Mouse (Mus musculus): ENCODE results near the gene Vps13c. TPM values are rescaled to one million over a fixed set of nuclear protein-coding genes. Genes with fewer than 3 reads are reported as not detected.

Gene Vps13c
- polyA plus RNA-seq, 1 experiment from 2014 or later = 6.5 TPM

DNA sequence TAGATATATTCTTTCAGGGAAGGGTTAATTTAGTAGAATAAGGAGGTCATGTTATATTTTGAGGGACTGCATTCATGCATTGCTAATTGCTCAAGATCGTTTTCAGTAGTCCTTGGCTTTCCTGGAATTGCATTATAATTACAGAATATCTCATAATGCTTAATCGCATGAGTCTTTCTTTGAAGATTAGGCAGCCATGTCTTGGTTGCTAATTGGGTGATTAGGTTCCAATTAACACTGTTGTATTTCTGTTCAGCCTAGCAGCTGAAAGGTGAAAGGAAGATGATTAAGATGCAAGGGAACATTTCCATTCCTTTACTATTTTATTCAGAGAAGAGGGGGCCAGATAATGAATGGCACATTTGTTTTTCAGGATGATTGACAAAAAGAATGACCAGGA is 97.1 kb downstream of the Vps13c start:
- DNase-seq (no peak), ATAC-seq (ENCODE audit: low read depth) (no peak)
- H3K4me1 ChIP-seq (replicated peaks) = no peaks in the 10 kb centered on the region
- no peak overlapping the region for H3K27ac ChIP-seq
- no peak overlapping the region for H3K4me3 ChIP-seq (replicated peaks)
- WGBS (ENCODE audit: insufficient replicate concordance) = 77% methylated on average over 2 of the region's 2 CpGs
- peaks cover 84% of the 10 kb centered on the region for H3K36me3 ChIP-seq
- no peaks in the 10 kb centered on the region for H3K27me3 ChIP-seq
- H3K9me3 ChIP-seq (replicated peaks) = no peaks in the 10 kb centered on the region
- H3K9ac ChIP-seq = no peak overlapping the region
- no peak overlapping the region for H3K4me2 ChIP-seq

DNA sequence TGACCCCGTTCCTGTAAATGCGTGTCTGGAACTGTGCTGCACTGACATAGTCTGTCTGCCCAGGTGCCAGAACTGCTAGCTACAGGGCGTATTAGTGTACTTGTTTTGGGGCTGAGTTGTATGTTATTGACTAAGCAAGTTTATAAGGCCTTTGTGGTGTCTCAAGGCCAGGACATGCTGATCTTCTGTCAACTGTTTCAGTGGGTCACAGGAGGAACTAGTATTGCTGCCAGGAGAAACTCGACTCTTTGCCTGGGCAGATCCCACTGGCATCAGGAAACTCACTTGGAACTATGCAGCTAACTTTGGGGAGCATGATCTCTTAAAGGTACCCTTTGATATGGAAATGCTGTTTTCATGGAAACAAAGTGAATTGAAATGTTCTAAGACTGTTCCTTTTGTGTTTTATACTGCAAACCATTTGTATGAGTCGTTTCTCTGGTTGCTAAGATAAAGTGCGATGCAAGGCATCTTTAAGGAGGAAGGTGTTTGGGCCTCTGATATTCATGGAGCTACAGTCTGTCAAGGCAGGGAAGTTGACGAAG is 115.3 kb downstream of the Vps13c start:
- H3K4me2 ChIP-seq = no peak overlapping the region
- ATAC-seq (ENCODE audit: low read depth) (no peak), DNase-seq (no peak)
- H3K4me1 ChIP-seq (replicated peaks) = no peaks in the 10 kb centered on the region
- no peak overlapping the region for H3K9ac ChIP-seq
- peaks cover 90% of the 10 kb centered on the region for H3K36me3 ChIP-seq
- no peaks in the 10 kb centered on the region for H3K27me3 ChIP-seq
- H3K4me3 ChIP-seq (replicated peaks) = no peak overlapping the region
- no peak overlapping the region for H3K27ac ChIP-seq
- no peaks in the 10 kb centered on the region for H3K9me3 ChIP-seq (replicated peaks)
- 78% methylated on average over 7 of the region's 7 CpGs for WGBS (ENCODE audit: insufficient replicate concordance)

DNA sequence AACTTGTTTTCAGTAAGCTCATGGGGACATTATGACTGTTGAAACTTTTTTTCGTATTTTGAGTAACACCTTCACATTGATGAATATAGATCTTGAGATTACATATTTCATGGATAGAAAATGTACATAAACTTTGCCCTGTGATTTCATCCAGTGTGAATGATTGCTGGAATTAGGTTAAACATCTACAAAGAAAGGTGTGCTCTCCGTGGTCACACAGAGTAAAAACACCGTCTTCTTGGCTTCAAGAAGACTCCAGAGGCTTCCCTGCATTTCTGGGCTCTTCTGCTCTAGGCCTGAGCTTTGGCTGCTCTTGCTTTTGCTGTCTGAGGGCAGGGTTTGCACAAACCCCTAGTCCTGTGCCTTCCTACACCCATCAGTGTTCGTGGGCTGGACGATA is 121.8 kb downstream of the Vps13c start:
- Histone ChIP-seq H3K4me3 (replicated peaks) (no peak overlapping the region), H3K27ac (no peak overlapping the region), H3K9ac (no peak overlapping the region), H3K4me1 (replicated peaks) (no peaks in the 10 kb centered on the region), H3K36me3 (peaks cover 78% of the 10 kb centered on the region), H3K4me2 (no peak overlapping the region), H3K27me3 (no peaks in the 10 kb centered on the region), H3K9me3 (replicated peaks) (no peaks in the 10 kb centered on the region)
- 83% methylated on average over 5 of the region's 5 CpGs for WGBS (ENCODE audit: insufficient replicate concordance)
- no peak for ATAC-seq (ENCODE audit: low read depth)
- no peak for DNase-seq

DNA sequence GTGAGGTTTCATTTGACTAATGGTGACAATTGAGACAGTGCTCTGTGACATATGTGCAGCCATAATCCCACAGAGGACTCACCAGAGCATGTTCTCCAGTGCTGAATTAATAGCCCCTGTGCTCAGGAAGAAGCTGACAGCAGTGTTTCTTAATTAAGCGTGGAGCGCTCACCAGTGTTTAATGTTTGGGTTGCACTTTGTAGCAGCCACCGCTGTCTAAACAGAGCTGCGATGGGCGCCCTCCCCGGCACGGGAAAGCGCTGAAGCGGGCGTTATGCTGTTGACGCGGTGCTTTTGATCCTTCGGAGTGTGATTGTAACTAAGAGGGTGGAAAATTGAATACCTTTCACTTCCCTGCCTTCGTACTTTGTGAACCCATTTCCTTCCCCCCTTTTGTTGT is 125.7 kb downstream of the Vps13c start:
- Histone ChIP-seq H3K9me3 (replicated peaks) (no peaks in the 10 kb centered on the region), H3K27me3 (no peaks in the 10 kb centered on the region), H3K27ac (no peak overlapping the region), H3K9ac (no peak overlapping the region), H3K4me1 (replicated peaks) (no peaks in the 10 kb centered on the region), H3K36me3 (peaks cover 77% of the 10 kb centered on the region), H3K4me2 (no peak overlapping the region), H3K4me3 (replicated peaks) (no peak overlapping the region)
- DNase-seq (no peak), ATAC-seq (ENCODE audit: low read depth) (no peak)
- WGBS (ENCODE audit: insufficient replicate concordance) = 87% methylated on average over 14 of the region's 14 CpGs

DNA sequence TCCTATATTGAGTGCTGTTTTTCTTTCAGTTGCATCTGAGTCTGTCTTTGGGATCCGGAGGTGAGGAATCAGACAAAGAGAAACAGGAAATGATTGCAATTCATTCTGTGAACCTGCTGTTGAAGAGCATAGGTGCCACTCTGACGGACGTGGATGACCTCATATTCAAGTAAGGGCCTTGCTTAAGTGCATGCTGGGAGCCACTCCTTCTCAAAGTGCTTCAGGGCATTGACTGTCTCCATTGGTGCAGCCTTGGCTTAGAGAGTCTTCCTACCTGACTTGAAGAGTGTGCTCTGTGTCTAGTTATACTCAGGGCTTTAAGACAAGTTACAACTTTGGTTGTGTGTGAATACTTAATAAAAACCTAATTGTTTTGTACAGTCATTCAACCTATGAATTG is 126.8 kb downstream of the Vps13c start:
- 76% methylated on average over 3 of the region's 3 CpGs for WGBS (ENCODE audit: insufficient replicate concordance)
- H3K9me3 ChIP-seq (replicated peaks) = no peaks in the 10 kb centered on the region
- no peaks in the 10 kb centered on the region for H3K4me1 ChIP-seq (replicated peaks)
- no peak overlapping the region for H3K9ac ChIP-seq
- H3K27me3 ChIP-seq = no peaks in the 10 kb centered on the region
- peaks cover 77% of the 10 kb centered on the region for H3K36me3 ChIP-seq
- no peak overlapping the region for H3K27ac ChIP-seq
- no peak for DNase-seq
- ATAC-seq (ENCODE audit: low read depth) = no peak
- no peak overlapping the region for H3K4me3 ChIP-seq (replicated peaks)
- H3K4me2 ChIP-seq = no peak overlapping the region

DNA sequence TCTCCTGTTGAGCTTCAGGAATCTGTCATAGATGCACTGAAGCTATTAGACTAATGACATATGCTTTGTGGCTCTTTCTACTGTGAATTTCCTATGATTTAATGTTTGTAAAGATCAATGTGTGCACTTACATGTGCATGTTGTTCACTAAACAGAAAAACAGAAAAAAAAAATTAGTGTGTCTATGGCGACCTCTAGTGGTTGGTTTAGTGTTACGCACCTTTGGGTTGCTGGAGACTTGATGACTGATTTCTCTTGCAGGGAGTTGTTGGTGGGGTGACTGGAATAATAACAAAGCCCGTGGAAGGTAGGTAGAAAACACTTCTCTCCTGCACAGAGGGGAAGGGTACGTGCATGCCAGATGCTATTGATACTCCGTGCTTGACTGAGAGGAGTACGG is 133.3 kb downstream of the Vps13c start:
- ATAC-seq (ENCODE audit: low read depth) (no peak), DNase-seq (no peak)
- WGBS (ENCODE audit: insufficient replicate concordance) = 40% methylated on average over 6 of the region's 6 CpGs

DNA sequence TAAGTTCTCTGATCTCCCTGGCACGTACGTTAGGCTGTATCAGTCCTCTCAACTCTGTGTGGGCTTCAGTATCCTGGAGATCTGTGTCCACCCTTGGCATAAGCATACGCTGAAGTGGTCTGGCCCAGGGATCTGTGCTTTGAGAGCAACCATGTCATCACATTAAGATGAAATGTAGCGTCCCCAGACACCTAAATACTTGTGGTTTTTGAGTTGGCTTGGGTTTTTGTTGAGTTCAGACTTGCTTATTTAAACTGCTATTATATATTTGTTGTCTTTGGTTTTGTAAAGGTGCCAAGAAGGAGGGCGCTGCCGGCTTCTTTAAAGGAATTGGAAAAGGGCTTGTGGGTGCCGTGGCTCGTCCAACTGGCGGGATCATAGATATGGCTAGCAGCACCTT is 135.3 kb downstream of the Vps13c start:
- Histone ChIP-seq H3K4me1 (replicated peaks) (no peaks in the 10 kb centered on the region), H3K4me3 (replicated peaks) (no peak overlapping the region), H3K27ac (no peak overlapping the region), H3K27me3 (no peaks in the 10 kb centered on the region), H3K4me2 (no peak overlapping the region), H3K9ac (no peak overlapping the region), H3K9me3 (replicated peaks) (no peaks in the 10 kb centered on the region), H3K36me3 (peaks cover 45% of the 10 kb centered on the region)
- WGBS (ENCODE audit: insufficient replicate concordance) = 86% methylated on average over 9 of the region's 9 CpGs
- ATAC-seq (ENCODE audit: low read depth) (no peak), DNase-seq (no peak)

More for the DNA sequence above, 133.3 kb downstream of the Vps13c start:
- no peaks in the 10 kb centered on the region for H3K27me3 ChIP-seq
- no peak overlapping the region for H3K4me3 ChIP-seq (replicated peaks)
- no peaks in the 10 kb centered on the region for H3K4me1 ChIP-seq (replicated peaks)
- H3K9me3 ChIP-seq (replicated peaks) = no peaks in the 10 kb centered on the region
- no peak overlapping the region for H3K9ac ChIP-seq
- H3K27ac ChIP-seq = no peak overlapping the region
- H3K36me3 ChIP-seq = peaks cover 61% of the 10 kb centered on the region
- H3K4me2 ChIP-seq = no peak overlapping the region

DNA sequence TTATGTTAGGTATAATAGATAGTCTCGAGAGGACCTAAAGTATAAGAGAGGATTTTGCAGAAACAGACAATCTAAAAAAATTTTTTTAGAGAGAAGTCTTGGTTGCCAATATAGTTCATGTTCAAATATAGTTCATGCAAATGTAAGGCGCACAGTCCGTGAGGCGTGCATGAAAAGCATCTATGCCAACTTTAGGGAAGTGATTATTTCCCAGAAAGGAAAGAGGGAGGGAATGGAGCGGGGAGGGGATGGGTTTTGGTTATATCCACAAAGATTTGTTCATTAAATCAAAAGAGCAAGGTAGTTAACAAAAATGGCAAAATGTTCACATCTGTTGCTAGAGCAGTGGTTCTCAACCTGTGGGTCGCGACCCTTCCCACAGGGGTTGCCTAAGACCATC is 166.4 kb downstream of the Vps13c start:
- Histone ChIP-seq H3K9me3 (replicated peaks) (no peaks in the 10 kb centered on the region), H3K4me2 (no peak overlapping the region), H3K9ac (no peak overlapping the region), H3K27me3 (no peaks in the 10 kb centered on the region), H3K4me1 (replicated peaks) (no peaks in the 10 kb centered on the region), H3K4me3 (replicated peaks) (no peak overlapping the region), H3K27ac (no peak overlapping the region), H3K36me3 (no peaks in the 10 kb centered on the region)
- no peak for ATAC-seq (ENCODE audit: low read depth)
- WGBS (ENCODE audit: insufficient replicate concordance) = 74% methylated on average over 7 of the region's 7 CpGs
- DNase-seq = no peak

DNA sequence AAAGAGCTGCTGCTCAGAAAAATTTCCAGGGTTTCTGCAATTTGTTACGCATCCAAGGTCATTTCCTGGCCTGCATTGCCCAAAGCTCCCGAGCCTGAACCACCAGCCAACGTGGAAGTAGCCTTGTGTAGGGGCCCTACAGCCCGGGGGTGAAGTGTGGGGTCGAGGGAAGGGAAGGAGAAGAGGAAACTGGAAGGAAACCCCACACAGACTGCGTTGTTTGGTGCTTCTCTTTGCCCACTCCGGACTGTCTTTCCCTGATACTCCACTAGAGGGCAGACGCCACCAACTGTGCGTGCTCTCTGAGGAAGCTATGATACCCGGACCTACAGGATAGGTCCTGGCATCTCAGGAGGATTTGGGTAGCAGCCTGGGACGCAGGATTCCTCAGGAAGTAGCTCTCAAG is 174.8 kb downstream of the Vps13c start:
- Histone ChIP-seq H3K36me3 (no peaks in the 10 kb centered on the region), H3K27me3 (no peaks in the 10 kb centered on the region), H3K4me1 (replicated peaks) (no peaks in the 10 kb centered on the region), H3K9ac (no peak overlapping the region), H3K27ac (no peak overlapping the region), H3K9me3 (replicated peaks) (no peaks in the 10 kb centered on the region), H3K4me3 (replicated peaks) (no peak overlapping the region), H3K4me2 (no peak overlapping the region)
- ATAC-seq (ENCODE audit: low read depth) = no peak
- WGBS (ENCODE audit: insufficient replicate concordance) = 6% methylated on average over 11 of the region's 11 CpGs
- DNase-seq = peak; percentile 6

DNA sequence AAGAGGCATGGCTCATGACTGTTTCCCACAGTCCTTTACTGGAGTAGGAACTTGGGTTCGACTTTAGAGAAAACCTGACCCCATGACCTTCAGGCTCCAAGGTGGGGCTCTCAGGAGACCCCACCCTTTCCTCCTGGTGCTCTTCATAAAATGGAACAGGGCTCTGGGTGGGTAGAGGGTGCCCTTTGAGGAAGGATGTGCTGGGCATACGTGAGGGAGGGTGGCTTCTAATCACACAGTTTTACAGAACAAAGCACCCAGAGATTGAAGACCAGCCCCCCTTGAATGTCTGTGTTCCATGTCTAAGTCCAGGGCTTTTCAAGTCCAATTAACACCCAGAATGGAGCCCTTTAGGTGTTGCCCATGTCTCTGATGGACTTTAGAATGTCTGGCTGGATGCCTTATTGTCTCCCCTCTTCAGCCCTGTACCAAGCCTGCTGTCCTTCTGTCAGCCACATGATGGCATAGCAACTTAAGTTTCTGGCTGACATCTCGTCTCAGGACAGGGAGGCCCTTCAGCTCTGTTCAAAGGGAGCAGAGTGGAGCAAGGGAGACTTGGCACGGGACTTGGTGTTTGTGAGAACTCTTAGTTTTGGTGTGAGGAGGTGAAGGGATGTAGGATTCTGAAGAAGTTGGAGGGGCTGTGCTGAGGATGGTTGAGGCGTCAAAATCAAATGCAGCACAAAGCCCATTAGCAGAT is 176.2 kb downstream of the Vps13c start:
- WGBS (ENCODE audit: insufficient replicate concordance) = 42% methylated on average over 5 of the region's 5 CpGs
- Histone ChIP-seq H3K4me1 (replicated peaks) (no peaks in the 10 kb centered on the region), H3K4me3 (replicated peaks) (no peak overlapping the region), H3K27ac (no peak overlapping the region), H3K36me3 (no peaks in the 10 kb centered on the region), H3K4me2 (no peak overlapping the region), H3K9ac (no peak overlapping the region), H3K9me3 (replicated peaks) (no peaks in the 10 kb centered on the region), H3K27me3 (no peaks in the 10 kb centered on the region)
- DNase-seq (no peak), ATAC-seq (ENCODE audit: low read depth) (no peak)

DNA sequence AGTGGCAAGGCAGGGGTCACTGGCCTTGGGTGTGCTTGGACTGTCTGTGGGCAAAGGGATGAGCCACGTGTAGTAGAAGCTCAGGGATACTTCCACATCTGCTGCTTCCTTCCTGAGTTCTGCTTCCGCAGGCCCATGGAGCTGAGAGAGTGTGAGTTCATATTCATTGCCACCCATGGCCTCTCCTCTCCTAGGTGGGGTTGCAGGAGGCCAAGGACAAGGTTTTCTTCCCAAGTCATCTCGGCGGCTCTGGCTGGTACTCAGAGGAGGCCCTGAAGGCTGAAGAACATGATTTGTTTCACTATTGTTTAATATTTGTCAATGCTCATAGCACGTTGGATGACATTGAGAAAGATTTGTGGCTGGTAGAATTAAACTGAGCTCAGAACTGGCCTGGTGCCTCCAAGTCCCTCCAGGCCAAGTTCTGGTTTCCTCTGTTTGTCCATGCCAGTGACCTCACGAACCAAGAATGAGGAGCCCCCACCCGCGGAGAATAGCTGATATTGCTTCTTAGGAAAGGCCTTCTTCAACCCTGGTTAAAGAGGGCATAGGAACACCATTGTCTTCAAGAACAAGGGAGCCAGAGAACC is 180.7 kb downstream of the Vps13c start:
- ATAC-seq (ENCODE audit: low read depth) = no peak
- WGBS (ENCODE audit: insufficient replicate concordance) = 64% methylated on average over 8 of the region's 8 CpGs
- no peaks in the 10 kb centered on the region for H3K4me1 ChIP-seq (replicated peaks)
- H3K27ac ChIP-seq = no peak overlapping the region
- H3K9me3 ChIP-seq (replicated peaks) = no peaks in the 10 kb centered on the region
- H3K9ac ChIP-seq = no peak overlapping the region
- H3K36me3 ChIP-seq = no peaks in the 10 kb centered on the region
- H3K4me2 ChIP-seq = no peak overlapping the region
- H3K27me3 ChIP-seq = no peaks in the 10 kb centered on the region
- H3K4me3 ChIP-seq (replicated peaks) = no peak overlapping the region
- no peak for DNase-seq
